Mouse (Mus musculus) limb, embryonic 14.5 days (tissue): ENCODE results near the gene E030018B13Rik. TPM values are rescaled to one million over a fixed set of nuclear protein-coding genes. Genes with fewer than 3 reads are reported as not detected.

Experiments used
- ATAC-seq: fragments of 200-750 bp; cut with Nextera tagmentation; 2 replicates; pipeline ENCODE4 v1.8.0; 2017; ENCODE audit warnings: low read depth, moderate number of reproducible peaks, moderate TSS enrichment; ENCODE audit not compliant: low FRiP score
- DNase-seq: peaks from one replicate; pipeline ENCODE4 v3.0.0-alpha.2; 2015; ENCODE audit warnings: low spot score
- H3K27ac ChIP-seq: fragments of 300-500 bp; sonication (generic); replicated peaks from 2 replicates; pipeline ENCODE4 v1.5.1; 2014; ENCODE audit warnings: low read depth, mild to moderate bottlenecking, low read length, moderate library complexity, mixed read lengths
- H3K27me3 ChIP-seq: fragments of 300-500 bp; sonication (generic); 2 replicates; pipeline ENCODE4 v1.6.1; 2014; ENCODE audit warnings: low read length, mixed read lengths; ENCODE audit not compliant: control insufficient read depth, insufficient read depth
- H3K36me3 ChIP-seq: fragments of 300-500 bp; sonication (generic); 2 replicates; pipeline ENCODE4 v1.6.1; 2014; ENCODE audit warnings: mild to moderate bottlenecking, low read length, moderate library complexity, mixed read lengths; ENCODE audit not compliant: control insufficient read depth, insufficient read depth
- H3K4me1 ChIP-seq: fragments of 300-500 bp; sonication (generic); 2 replicates; pipeline ENCODE4 v1.6.1; 2014; ENCODE audit warnings: antibody characterized with exemption, low read length, mixed read lengths; ENCODE audit not compliant: control insufficient read depth, insufficient read depth
- H3K4me2 ChIP-seq: fragments of 300-500 bp; sonication (generic); replicated peaks from 2 replicates; pipeline ENCODE4 v1.6.1; 2014; ENCODE audit warnings: low read depth, mild to moderate bottlenecking, low read length, moderate library complexity; ENCODE audit not compliant: severe bottlenecking
- H3K4me3 ChIP-seq: fragments of 300-500 bp; sonication (generic); replicated peaks from 2 replicates; pipeline ENCODE4 v1.5.1; 2014; ENCODE audit warnings: low read length
- H3K9ac ChIP-seq: fragments of 300-500 bp; sonication (generic); 2 replicates; pipeline ENCODE4 v1.6.1; 2014; ENCODE audit warnings: mild to moderate bottlenecking, low read depth, low read length, moderate library complexity; ENCODE audit not compliant: severe bottlenecking
- H3K9me3 ChIP-seq: fragments of 300-500 bp; sonication (generic); 2 replicates; pipeline ENCODE4 v1.6.1; 2016; ENCODE audit warnings: low read length; ENCODE audit not compliant: control insufficient read depth
- POLR2A ChIP-seq: fragments of 200-500 bp; IDR thresholded peaks from 2 replicates; pipeline ENCODE4 v1.8.0; 2012; ENCODE audit warnings: inconsistent platforms, mild to moderate bottlenecking, moderate library complexity, borderline replicate concordance; ENCODE audit not compliant: insufficient read depth, insufficient read length; ENCODE audit errors: extremely low read depth
- WGBS: fragments of 180-500 bp; shearing (Covaris S2); extraction: QIAGEN DNeasy Blood & Tissue Kit; methylation state at CpG from one replicate; pipeline ENCODE4 v1.1.7; 2014; 5-methylcytosine and 5-hydroxymethylcytosine counted together
- polyA plus RNA-seq, 2 experiments: library from polyadenylated mRNA; depleted of rRNA in 1 of 2; stranded (reverse) in 1 of 2; unstranded in 1 of 2; fragments of >200 nt; fragmentation: Nextera tagmentation in 1 of 2; extraction: Ambion mirVana in 1 of 2; gene quantifications; 2 replicates each; pipeline versions ENCODE4 v1.2.1 to v1.2.3; 2012 to 2014

The E030018B13Rik gene
- polyA plus RNA-seq (2012; rRNA removed), result not detected in 2 replicates
- not detected in 2 replicates for polyA plus RNA-seq (2014; fragmentation: Nextera tagmentation; extraction: Ambion mirVana)

DNA sequence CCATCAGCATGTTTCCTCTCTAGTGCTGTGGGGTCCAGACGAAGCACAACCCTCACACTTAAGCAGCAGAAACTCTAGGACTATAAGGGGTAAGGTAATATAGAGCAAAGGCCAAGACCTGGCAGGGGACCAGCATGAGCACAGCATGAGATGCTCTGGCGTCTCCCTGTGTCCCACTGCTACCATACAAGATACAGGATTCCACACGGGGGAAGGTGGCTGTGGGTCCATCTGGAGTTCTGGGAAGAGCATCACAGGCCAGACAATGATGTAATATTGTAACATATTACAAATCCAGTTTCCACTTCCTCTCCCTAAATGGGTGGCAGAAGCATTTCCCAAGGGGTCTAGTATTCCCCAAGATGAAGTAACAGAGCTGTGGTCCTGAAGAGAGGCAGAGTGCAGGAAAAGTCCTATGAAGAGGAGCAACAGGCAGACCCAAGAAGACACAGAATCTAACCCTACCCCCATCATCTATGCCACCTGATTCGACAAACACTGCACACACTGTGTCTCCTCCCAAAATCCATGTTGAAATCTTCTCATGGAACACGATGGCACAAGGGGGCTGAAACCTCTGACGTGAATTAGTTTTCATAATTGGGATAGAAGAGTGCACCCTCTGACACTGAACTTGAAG, at the start of gene E030018B13Rik:
Gene E030018B13Rik (plus strand): TSS at position 590 of the 640 bp plus-strand sequence.
- H3K4me2 ChIP-seq, result no peak within 1 kb of the TSS
- H3K9ac ChIP-seq, result no peak within 1 kb of the TSS
- H3K36me3 ChIP-seq, result no peaks in the 10 kb centered on the region
- no peak for TF ChIP-seq POLR2A
- H3K27me3 ChIP-seq, result no peaks in the 10 kb centered on the region
- no peak within 1 kb of the TSS for H3K4me3 ChIP-seq
- ATAC-seq, result no peak
- 85% methylated on average over 6 of the region's 6 CpGs for whole genome bisulfite sequencing
- no peaks in the 10 kb centered on the region for H3K9me3 ChIP-seq
- no peak within 1 kb of the TSS for H3K27ac ChIP-seq
- DNase-seq, result no peak
- H3K4me1 ChIP-seq, result peaks cover 20% of the 10 kb centered on the region

DNA sequence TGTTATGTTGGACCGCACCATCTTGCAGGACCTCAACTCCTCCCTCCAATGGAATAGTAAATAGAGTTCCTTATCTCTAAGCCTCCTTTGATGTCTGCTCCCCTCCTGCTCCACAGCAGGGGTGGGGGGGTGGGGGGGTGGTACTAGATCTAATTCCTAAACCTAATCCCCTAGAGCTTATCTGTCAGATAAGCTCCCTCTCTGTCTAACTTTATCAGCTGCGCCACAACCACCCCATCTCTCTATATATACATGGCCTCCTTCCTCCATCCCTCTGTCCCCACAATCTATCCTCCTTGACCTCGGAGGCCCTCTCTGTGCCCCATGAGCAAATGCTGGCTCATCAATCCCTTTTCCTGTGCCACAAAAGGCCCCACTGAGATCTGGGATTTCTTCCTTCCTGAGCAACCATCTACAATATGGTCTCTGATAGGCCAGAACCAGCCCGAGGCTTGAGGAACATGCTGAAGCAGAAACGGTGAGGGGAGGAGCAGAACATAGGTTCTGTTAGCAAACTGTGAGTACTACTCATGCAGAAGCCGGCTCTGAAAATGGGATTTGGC, 48.2 kb upstream of the E030018B13Rik start:
- H3K4me1 ChIP-seq, result no peaks in the 10 kb centered on the region
- H3K27me3 ChIP-seq, result no peaks in the 10 kb centered on the region
- no peak for DNase-seq
- H3K9ac ChIP-seq, result no peak overlapping the region
- H3K36me3 ChIP-seq, result no peaks in the 10 kb centered on the region
- ATAC-seq, result no peak
- no peak overlapping the region for H3K4me3 ChIP-seq
- WGBS, result 71% methylated on average over 6 of the region's 6 CpGs
- H3K9me3 ChIP-seq, result no peaks in the 10 kb centered on the region
- H3K27ac ChIP-seq, result no peak overlapping the region
- H3K4me2 ChIP-seq, result no peak overlapping the region
- no peak for TF ChIP-seq POLR2A

DNA sequence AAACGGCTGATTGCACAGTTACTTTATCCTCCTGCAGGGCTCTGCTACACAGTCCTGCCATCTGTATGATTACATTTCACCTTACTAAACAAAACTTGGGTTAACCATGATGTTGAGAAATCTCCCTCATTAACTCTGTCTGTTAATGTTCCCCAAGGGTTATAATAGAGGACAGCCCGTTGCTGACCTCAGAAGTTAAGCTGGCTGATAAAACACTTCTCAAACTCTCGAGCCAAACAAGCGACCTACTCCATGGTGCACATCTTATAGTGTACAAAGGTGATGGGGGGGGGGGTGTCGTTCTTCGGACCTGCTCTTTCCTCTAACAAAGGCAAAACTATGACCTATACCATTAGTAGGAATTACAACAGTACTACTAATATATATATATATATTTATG, 45.0 kb upstream of the E030018B13Rik start:
- ATAC-seq, result no peak
- no peak for DNase-seq
- no peaks in the 10 kb centered on the region for H3K27me3 ChIP-seq
- no peaks in the 10 kb centered on the region for H3K9me3 ChIP-seq
- H3K27ac ChIP-seq, result no peak overlapping the region
- no peak overlapping the region for H3K9ac ChIP-seq
- WGBS, result 75% methylated on average over 6 of the region's 6 CpGs
- no peak for TF ChIP-seq POLR2A
- no peaks in the 10 kb centered on the region for H3K36me3 ChIP-seq
- no peak overlapping the region for H3K4me2 ChIP-seq
- H3K4me1 ChIP-seq, result peaks cover 4% of the 10 kb centered on the region; the same call in 1 of the 2 replicates
- H3K4me3 ChIP-seq, result no peak overlapping the region

DNA sequence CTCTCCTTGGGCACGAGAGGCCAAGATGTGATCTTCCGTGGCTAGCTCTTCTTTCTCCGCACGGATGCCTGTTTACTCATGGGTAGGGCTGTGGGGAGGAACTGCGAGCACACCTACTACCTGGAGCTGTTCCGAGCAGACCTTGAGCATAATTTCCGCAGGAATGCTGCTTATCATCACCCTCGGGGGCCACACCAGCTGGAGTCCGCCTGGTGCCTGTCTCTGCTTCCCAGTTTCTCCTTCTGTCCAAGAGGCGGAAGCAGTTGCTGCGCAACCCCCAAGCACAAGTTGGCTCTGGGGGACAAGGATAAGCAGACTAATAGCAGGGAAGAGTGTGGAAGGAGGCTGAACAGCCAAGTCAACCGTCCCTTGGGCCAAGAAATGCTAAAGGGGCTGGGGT, 42.8 kb upstream of the E030018B13Rik start:
- WGBS, result 58% methylated on average over 12 of the region's 12 CpGs
- Histone ChIP-seq H3K4me1 (peaks cover 4% of the 10 kb centered on the region; the same call in 1 of the 2 replicates), H3K27ac (no peak overlapping the region), H3K9ac (no peak overlapping the region), H3K4me2 (no peak overlapping the region), H3K4me3 (no peak overlapping the region), H3K27me3 (no peaks in the 10 kb centered on the region), H3K9me3 (no peaks in the 10 kb centered on the region), H3K36me3 (no peaks in the 10 kb centered on the region)
- ATAC-seq, result no peak
- DNase-seq, result no peak
- TF ChIP-seq POLR2A, result no peak

DNA sequence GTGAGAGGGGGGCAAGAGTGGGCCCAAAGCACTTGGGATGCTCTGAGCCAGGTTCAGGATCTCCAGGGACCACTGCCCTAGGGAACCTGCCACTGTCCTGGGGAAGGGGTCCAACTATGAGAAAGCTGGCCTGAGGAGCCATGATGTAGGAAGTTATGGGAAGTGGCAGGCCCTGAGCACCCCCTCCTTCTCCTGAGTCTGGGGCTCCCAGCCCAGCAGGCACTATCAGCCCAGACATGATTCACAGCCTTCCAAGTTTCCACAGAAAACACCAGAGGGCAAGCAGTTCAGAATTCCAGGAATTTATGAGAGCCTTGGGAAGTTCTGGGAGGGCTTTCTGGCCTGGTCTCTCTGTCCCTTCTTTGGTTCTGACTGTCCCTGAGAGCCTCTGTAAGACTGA, 41.0 kb upstream of the E030018B13Rik start:
- Histone ChIP-seq H3K9ac (no peak overlapping the region), H3K27me3 (no peaks in the 10 kb centered on the region), H3K4me1 (peaks cover 4% of the 10 kb centered on the region; the same call in 1 of the 2 replicates), H3K9me3 (no peaks in the 10 kb centered on the region), H3K27ac (no peak overlapping the region), H3K4me3 (no peak overlapping the region), H3K36me3 (no peaks in the 10 kb centered on the region), H3K4me2 (no peak overlapping the region)
- ATAC-seq (no peak), DNase-seq (no peak)
- no peak for TF ChIP-seq POLR2A
